Mouse (Mus musculus): ENCODE measurements around the gene Pilrb2.

Pilrb2 gene

DNA sequence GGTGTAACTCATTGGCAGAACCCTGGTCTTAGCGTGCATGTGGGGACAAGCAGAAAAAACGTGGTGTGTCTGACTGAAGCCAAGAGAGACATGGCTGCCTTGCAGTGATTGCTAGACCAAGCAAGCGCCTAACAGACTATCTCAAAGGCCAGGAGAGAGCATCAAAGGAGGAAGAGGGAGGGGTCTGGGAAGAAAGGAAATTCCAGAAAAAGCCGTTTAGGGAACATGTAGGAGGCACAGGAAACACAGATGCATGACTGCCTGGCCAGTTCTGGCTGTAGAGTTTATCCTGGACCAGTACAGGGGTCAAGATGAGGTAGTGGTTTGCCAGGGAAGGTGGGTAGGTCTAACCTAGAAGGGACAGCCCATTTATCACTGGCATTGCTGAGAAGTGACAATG is 38.1 kb downstream of the Pilrb2 start:
- DNase-seq (ENCODE audit: low spot score), result no peak

GRCm38 (mm10) chr5:137831506-137831905 is 40.1 kb downstream of the Pilrb2 start:
- no peak for DNase-seq (ENCODE audit: low spot score)

DNA sequence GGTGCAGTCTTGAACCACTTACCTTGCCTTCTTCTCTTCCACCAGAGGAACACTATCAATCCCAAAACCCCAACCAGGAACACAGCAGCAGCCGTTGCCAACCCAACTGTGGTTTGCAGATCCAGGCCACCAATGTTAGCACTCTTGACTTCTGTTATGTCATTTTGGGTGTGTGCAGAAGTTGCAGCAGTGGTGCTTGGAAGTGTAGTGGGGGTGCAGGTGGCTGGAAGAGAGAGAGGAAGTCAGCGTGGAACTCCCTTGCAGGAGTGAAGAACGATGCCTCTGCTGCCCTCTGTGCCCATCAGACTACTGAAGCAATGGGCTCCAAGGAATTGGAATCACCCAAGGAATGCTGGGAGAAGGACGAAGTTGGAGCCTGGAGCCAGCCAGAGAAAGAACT is 40.5 kb downstream of the Pilrb2 start:
- no peak for DNase-seq (ENCODE audit: low spot score)

GRCm38 (mm10) chr5:137830238-137830637 is 41.4 kb downstream of the Pilrb2 start:
- DNase-seq (ENCODE audit: low spot score), result no peak

- DNase-seq (ENCODE audit: low spot score), result no peak
These were observed 42.9 kb downstream of the Pilrb2 start for GRCm38 (mm10) chr5:137828694-137829093.

DNA sequence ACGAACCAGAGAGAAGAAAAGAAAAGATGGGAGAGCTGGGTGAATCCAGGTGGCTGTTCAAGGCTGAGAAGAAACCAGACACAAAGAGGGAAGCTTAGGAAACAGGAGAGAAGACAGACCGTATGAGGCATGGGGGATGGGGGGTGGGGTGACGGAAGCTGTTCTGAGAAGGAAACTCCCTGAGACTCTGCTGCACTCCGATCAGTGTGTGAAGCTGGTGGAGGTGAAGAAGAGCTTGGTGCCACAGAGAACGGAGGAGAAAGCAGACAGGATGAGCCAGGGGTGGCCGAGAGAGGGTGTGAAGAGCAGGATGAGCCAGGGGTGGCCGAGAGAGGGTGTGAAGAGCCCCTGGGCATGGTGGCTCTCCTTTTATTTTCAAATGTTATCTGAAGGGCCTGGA is 45.2 kb downstream of the Pilrb2 start:
- no peak for DNase-seq (ENCODE audit: low spot score)

GRCm38 (mm10) chr5:137825971-137826370 is 45.6 kb downstream of the Pilrb2 start:
- no peak for DNase-seq (ENCODE audit: low spot score)

DNA sequence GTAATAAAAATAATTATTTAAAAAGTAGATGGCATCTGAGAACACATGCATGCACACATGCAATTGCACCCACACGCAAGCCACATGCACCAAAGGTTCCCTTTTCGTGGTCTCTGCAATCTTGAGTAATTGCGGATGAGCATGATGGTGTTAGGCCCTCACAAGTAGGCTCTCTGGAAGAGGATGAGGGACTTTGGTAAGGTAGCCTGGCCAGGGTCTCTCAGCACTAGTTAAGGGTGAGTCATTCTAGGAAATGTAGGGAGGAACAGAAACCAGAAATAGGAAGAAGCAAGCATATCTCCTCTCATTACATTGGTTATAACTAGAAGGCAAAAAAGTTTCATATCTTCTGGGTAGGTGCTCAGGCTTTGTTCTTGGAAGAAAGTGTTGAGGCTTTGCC is 46.6 kb downstream of the Pilrb2 start:
- no peak for DNase-seq (ENCODE audit: low spot score)

DNA sequence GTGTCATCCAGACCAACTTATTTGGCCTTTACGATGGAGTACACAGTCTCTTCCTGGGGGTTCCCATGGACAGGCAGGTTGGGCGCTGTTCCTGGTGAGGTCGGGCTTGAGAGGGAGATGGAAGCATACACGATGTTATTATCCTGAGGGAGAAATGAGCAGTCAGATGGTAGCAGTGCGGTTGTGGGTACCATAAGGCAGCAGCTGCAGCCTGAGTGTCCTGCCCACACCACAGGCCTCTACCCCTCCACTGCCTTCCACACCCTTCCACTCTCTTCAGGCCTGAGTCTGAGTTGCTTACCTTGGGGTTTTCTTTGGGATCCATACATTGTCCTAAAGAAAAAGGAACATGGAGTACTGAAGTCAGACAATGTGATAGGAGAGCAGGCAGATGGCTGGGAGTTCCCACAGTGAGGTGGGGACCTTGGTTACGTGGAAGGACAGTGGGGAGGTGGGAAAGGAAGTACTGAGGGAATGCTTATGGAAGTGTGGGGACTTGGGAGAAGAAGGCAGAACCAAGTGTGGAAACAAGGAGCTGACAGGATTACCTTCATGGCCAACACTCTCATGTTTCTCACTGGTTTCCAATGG is 48.1 kb downstream of the Pilrb2 start:
- no peak for DNase-seq (ENCODE audit: low spot score)

DNA sequence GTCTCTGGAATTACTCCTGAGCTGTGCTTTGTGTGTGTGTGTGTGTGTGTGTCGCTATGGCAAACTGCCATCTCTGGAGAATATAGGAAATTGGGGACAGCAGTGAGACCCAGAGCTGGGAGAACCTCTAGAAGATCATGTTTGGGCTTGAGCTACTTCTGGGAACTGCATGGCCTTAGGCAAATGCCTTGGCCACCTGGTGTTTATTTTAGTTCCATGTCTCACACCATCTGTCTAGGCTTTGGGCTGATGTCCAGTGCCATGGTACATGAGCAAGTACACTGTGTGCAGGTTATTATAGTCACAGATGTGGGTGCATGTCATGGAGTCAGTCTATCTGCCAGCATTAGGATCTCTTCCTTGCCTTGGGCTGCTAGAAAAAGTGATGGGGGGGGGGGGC is 49.0 kb downstream of the Pilrb2 start:
- DNase-seq (ENCODE audit: low spot score), result no peak

GRCm38 (mm10) chr5:137822126-137822525 is 49.5 kb downstream of the Pilrb2 start:
- no peak for DNase-seq (ENCODE audit: low spot score)

- no peak for DNase-seq (ENCODE audit: low spot score)
These were observed 54.0 kb downstream of the Pilrb2 start for GRCm38 (mm10) chr5:137817466-137818222.
